Mouse (Mus musculus) heart, embryonic 16.5 days (tissue): ENCODE measurements around the gene Dnajb7. TPM values are rescaled to one million over a fixed set of nuclear protein-coding genes. Genes with fewer than 3 reads are reported as not detected.
"Not testable (repeated sequence)": the region's sequence is repeated elsewhere in the genome, so short reads cannot be mapped to it uniquely, and the experiment has no call there.

Experiments used
- ATAC-seq: fragments of 200-750 bp; cut with Nextera tagmentation; replicated peaks from 2 replicates; pipeline ENCODE4 v1.8.0; 2017; ENCODE audit warnings: moderate number of reproducible peaks; ENCODE audit not compliant: insufficient read depth, low FRiP score; ENCODE audit errors: extremely low read depth
- H3K27ac ChIP-seq: fragments of 300-500 bp; sonication (generic); 2 replicates; pipeline ENCODE4 v1.5.1; 2014; ENCODE audit warnings: mild to moderate bottlenecking, low read length, control low read depth, moderate library complexity
- H3K27me3 ChIP-seq: fragments of 300-500 bp; sonication (generic); 2 replicates; pipeline ENCODE4 v1.6.1; 2014; ENCODE audit warnings: low read length, mixed read lengths; ENCODE audit not compliant: control insufficient read depth, insufficient read depth
- H3K36me3 ChIP-seq: fragments of 300-500 bp; sonication (generic); 2 replicates; pipeline ENCODE4 v1.6.1; 2014; ENCODE audit not compliant: control insufficient read depth, insufficient read depth
- H3K4me1 ChIP-seq: fragments of 300-500 bp; sonication (generic); 2 replicates; pipeline ENCODE4 v1.6.1; 2014; ENCODE audit warnings: low read length, mixed read lengths; ENCODE audit not compliant: control insufficient read depth, insufficient read depth
- H3K4me2 ChIP-seq: fragments of 300-500 bp; sonication (generic); 2 replicates; pipeline ENCODE4 v1.6.1; 2014; ENCODE audit warnings: low read depth, mild to moderate bottlenecking, control low read depth, low read length
- H3K4me3 ChIP-seq: fragments of 300-500 bp; sonication (generic); 2 replicates; pipeline ENCODE4 v1.5.1; 2014; ENCODE audit warnings: mild to moderate bottlenecking, control low read depth, low read length
- H3K9ac ChIP-seq: fragments of 300-500 bp; sonication (generic); 2 replicates; pipeline ENCODE4 v1.6.1; 2014; ENCODE audit warnings: low read length, control low read depth
- H3K9me3 ChIP-seq: fragments of 300-500 bp; sonication (generic); replicated peaks from 2 replicates; pipeline ENCODE4 v1.6.1; 2016; ENCODE audit warnings: low read length; ENCODE audit not compliant: control insufficient read depth
- WGBS: fragments of 180-500 bp; shearing (Covaris S2); extraction: QIAGEN DNeasy Blood & Tissue Kit; methylation state at CpG from one replicate; pipeline ENCODE4 v1.1.7; 2014; 5-methylcytosine and 5-hydroxymethylcytosine counted together
- polyA plus RNA-seq: library from polyadenylated mRNA; unstranded; fragments of >200 nt; fragmentation: Nextera tagmentation; extraction: Ambion mirVana; gene quantifications from 2 replicates; pipeline ENCODE4 v1.2.1, GENCODE M21; 2015

The Dnajb7 gene
- polyA plus RNA-seq, 1 experiment from 2014 or later, result 1.7 TPM

DNA sequence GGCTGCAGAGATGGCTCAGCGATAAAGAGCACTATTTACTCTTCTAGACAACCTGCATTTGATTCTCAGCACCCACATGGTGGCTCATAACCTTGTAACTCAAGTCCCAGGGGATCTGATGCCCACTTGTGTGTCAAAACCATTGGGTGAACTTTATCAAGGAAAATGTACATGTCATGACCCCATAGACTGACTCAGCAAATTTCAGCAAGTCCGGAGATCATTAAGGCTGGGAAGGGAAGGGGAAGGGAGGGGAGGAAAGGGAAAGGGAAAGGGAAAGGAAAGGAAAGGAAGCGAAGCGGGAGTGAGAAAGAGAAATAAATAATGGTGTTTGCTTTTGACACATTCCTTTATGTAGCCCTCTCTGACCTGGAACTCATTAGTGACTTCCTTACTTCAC lies 10.0 kb upstream of the Dnajb7 start:
- 77% methylated on average over 4 of the region's 4 CpGs for WGBS
- Histone ChIP-seq H3K27me3 (no peaks in the 10 kb centered on the region), H3K27ac (no peak overlapping the region), H3K4me1 (peaks cover 4% of the 10 kb centered on the region), H3K9ac (no peak overlapping the region), H3K9me3 (no peaks in the 10 kb centered on the region), H3K4me3 (no peak overlapping the region), H3K36me3 (no peaks in the 10 kb centered on the region), H3K4me2 (no peak overlapping the region)
- ATAC-seq, result no peak

DNA sequence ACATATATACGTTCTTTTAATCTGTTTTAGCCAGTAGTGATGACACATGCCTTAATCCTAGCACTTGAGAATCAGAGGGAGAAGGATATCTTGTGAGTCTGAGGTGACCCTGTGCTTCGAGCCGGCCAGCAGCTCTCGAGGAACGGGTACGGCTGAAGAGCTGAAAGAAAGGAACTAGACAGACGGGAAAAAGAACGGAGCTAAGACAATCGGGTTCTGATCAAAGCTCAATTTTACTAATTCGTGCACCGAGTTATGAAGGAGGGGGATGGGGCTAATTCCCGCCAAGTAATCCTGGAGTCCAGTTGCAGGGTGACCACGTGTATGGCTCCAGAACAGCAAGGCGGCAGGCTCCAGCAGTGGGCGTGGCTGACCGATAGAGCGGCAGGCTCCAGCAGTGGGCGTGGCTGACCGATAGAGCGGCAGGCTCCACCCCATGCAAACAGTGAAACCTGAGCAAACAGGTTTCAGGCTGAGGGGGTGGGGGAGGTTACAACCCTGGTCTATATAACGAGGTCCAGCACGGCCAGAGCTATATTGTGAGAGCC lies 8.7 kb upstream of the Dnajb7 start:
- H3K27ac ChIP-seq, H3K4me1 ChIP-seq, H3K36me3 ChIP-seq, H3K9me3 ChIP-seq, H3K27me3 ChIP-seq: not testable (repeated sequence)
- Histone ChIP-seq H3K4me3 (peak overlapping the region; percentile 46), H3K4me2 (peak overlapping the region; percentile 75), H3K9ac (peak overlapping the region; percentile 52)
- 3% methylated on average over 22 of the region's 22 CpGs for WGBS
- ATAC-seq, result peak; percentile 83

DNA sequence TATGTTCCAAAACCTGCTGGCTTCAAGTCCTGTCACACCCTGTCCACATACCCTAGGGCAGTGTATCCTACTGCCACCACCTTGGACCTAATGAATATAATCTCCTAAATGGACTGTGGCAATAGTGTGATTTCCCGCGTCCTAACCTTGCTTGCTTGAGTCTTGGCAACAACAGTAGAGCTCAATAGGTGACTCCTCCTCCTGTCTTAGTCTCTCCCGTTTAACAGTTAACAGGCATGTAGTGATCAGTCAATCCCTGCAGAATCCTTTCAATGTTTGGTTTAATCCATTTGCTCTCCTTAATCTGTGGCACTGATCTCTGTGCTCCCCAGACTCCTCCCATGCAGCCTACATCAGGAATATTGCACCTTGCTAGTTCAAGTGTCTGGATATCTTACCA lies 3.1 kb downstream of the Dnajb7 start:
- no peaks in the 10 kb centered on the region for H3K36me3 ChIP-seq
- no peaks in the 10 kb centered on the region for H3K9me3 ChIP-seq
- no peak overlapping the region for H3K27ac ChIP-seq
- H3K27me3 ChIP-seq, result no peaks in the 10 kb centered on the region
- 90% methylated on average over 3 of the region's 3 CpGs for WGBS
- H3K4me1 ChIP-seq, result peaks cover 6% of the 10 kb centered on the region
- no peak for ATAC-seq
- H3K9ac ChIP-seq, result no peak overlapping the region
- H3K4me3 ChIP-seq, result no peak overlapping the region
- H3K4me2 ChIP-seq, result no peak overlapping the region

DNA sequence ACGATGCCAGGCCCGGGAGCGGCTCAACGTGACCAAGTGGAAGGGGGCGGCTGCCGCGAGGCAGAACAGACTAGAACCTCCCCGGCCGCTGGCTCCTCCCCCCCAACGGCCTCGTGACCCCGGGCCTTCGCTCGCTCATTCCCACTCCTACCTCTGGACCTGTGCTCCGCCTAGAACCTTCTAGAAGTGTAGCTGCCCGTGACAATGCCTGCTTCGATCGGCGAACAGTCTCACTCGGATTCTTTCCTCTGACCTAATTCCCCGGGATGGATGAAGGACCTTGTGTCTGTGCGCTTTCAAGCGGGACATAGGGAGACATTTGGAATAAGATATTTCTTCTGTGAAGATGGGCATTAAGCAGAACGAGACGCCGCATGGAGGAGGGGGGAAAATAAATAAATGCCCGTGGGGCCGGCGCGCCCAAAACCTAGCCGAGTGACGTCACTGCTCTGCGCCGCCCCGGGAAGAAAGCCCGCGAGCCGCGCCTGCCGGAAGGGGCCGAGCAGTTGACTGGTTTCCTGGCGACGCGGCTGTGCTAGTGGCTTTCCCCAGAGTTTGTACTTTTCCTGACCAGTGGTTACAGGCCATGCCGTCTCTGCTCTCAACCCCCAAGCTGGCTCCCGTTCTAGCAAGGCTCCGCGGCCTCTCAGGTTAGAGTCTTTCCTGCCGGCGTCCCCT lies 8.3 kb downstream of the Dnajb7 start, which contains the start of the genes St13 and Xpnpep3:
Gene St13, minus strand, starts transcription at position 440 of the 678 bp plus-strand sequence.
Gene Xpnpep3, plus strand, starts transcription at position 501 of the 678 bp plus-strand sequence.
- no peaks in the 10 kb centered on the region for H3K36me3 ChIP-seq
- under 1% methylated on average over 50 of the region's 50 CpGs for WGBS
- ATAC-seq, result peak; percentile 98
- peak within 1 kb of the TSS; percentile 82 for H3K4me2 ChIP-seq
- H3K27me3 ChIP-seq, result no peaks in the 10 kb centered on the region
- H3K4me1 ChIP-seq, result peaks cover 15% of the 10 kb centered on the region
- H3K27ac ChIP-seq, result peak within 1 kb of the TSS; percentile 97
- H3K4me3 ChIP-seq, result peak within 1 kb of the TSS; percentile 96
- peak within 1 kb of the TSS; percentile 96 for H3K9ac ChIP-seq
- H3K9me3 ChIP-seq, result no peaks in the 10 kb centered on the region

DNA sequence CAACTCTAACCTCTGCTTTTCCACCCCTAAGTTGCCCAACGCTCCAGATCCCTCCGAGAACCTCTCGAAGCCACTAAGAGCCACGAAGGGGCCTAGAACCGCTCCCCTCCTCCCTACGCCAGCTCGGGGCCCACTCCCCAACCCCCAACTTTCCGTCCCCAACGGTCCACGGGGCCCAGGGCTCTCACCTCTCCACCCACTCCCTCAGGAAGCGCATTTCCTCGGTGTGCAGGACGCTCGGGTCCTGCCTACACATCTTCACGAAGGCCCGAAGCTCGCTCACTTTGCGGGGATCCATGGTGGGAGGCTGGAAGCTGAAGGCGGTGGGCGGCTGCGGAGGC lies 8.8 kb downstream of the Dnajb7 start:
- H3K36me3 ChIP-seq, result no peaks in the 10 kb centered on the region
- WGBS, result under 1% methylated on average over 21 of the region's 21 CpGs

DNA sequence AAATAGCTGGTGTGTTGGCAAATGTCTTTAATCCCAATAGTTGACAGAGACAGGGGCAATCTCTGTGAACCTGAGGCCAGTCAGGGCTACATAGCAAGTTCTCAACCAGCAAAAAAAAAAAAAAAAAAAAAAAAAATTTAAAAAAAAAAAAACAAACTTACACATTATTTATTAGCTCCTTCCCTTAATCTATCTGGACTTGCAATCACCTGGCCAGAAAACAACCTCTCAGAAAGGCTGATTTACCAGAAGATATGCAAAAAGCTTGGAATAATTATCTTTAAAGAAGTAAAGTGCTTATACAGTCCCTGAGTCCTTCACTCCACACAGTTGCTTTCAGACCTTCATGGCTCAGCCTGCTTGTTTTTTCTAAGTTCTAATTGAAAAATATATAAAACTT lies 9.9 kb downstream of the Dnajb7 start:
- Histone ChIP-seq H3K4me3 (peak overlapping the region; percentile 96), H3K9ac (peak overlapping the region; percentile 96), H3K4me1 (peaks cover 15% of the 10 kb centered on the region)

More for the DNA sequence above, 8.8 kb downstream of the Dnajb7 start:
- Histone ChIP-seq H3K4me2 (peak overlapping the region; percentile 82), H3K27me3 (no peaks in the 10 kb centered on the region), H3K4me3 (peak overlapping the region; percentile 96), H3K27ac (peak overlapping the region; percentile 97), H3K4me1 (peaks cover 15% of the 10 kb centered on the region), H3K9me3 (no peaks in the 10 kb centered on the region), H3K9ac (peak overlapping the region; percentile 96)
- no peak for ATAC-seq

DNA sequence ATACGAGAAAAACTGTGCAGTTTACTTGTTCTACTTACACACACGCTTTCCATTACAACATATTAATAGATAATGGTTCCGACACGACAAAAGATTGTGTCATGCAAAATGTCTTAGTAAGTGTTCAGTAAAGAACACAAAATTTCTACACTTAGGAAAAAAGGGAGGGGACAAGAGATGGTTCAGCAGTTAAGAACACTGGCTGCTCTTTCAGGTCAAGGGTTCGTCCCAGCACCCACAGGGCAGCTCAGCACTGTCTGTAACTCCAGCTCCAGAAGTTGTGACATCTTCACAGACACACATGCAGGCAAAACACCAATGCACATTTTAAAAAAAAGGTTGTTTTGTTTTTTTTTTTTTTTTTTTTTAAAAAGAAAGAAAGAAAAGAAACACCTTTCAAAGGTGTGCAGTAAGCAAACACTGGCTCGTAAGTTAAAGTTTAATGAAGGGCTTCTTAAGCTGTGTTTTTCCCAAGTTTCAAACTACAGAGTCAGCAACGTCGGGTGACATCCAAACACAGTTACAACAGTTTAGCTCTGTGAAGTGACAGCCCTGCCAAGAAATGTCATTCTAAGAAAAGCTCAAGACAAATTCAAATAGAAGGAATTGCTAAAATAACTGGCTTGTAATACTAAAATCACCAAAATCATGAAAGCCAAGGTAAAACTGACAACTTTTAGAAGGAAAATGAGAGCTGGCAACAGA lies 13.7 kb downstream of the Dnajb7 start:
- Histone ChIP-seq H3K4me1 (peaks cover 10% of the 10 kb centered on the region), H3K27me3 (no peaks in the 10 kb centered on the region), H3K4me2 (no peak overlapping the region), H3K9me3 (no peaks in the 10 kb centered on the region), H3K9ac (no peak overlapping the region), H3K4me3 (no peak overlapping the region), H3K27ac (no peak overlapping the region), H3K36me3 (peaks cover 4% of the 10 kb centered on the region)
- 76% methylated on average over 8 of the region's 8 CpGs for WGBS
- no peak for ATAC-seq

More for the DNA sequence above, 9.9 kb downstream of the Dnajb7 start:
- peak overlapping the region; percentile 97; the same call in 1 of the 2 replicates for H3K27ac ChIP-seq
- no peak for ATAC-seq
- H3K4me2 ChIP-seq, result peak overlapping the region; percentile 82
- no peaks in the 10 kb centered on the region for H3K9me3 ChIP-seq
- H3K36me3 ChIP-seq, result no peaks in the 10 kb centered on the region
- no peaks in the 10 kb centered on the region for H3K27me3 ChIP-seq

DNA sequence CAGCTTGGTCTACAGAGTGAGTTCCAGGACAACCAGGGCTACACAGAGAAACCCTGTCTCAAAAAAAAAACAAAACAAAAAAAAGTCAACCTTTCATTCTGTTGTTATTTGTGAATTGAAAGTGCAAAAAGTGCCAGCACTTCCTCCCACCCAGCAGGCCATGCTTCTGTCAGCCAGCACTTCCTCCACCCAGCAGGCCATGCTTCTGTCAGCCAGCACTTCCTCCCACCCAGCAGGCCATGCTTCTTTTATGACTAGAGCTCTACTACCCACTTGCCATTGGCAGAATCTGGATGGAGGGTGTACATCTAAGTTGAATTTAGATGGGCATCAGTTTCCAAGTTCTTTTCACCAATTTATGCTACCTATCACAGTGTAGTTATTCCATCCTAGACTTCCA lies 15.1 kb downstream of the Dnajb7 start:
- H3K36me3 ChIP-seq, result peaks cover 12% of the 10 kb centered on the region

DNA sequence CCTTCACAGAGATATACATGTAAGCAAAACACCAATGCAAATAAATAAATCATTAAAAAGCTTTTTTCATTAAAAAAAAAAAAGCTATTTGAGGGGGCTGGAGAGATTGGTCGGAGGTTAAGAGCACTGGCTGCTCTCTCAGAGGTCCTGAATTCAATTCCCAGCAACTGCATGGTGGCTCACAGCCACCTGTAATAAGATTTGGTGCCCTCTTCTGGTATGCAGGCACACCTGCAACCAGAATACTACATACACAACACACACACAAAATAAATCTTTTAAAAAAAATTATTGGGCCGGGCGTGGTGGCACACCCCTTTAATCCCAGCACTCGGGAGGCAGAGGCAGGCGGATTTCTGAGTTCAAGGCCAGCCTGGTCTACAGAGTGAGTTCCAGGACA lies 21.8 kb downstream of the Dnajb7 start:
- no peak for ATAC-seq
- H3K36me3 ChIP-seq, result peaks cover 45% of the 10 kb centered on the region
- H3K27ac ChIP-seq, result no peak overlapping the region
- no peak overlapping the region for H3K4me2 ChIP-seq
- 95% methylated on average over 5 of the region's 5 CpGs for WGBS
- no peak overlapping the region for H3K9ac ChIP-seq
- H3K4me1 ChIP-seq, result no peaks in the 10 kb centered on the region
- no peak overlapping the region for H3K4me3 ChIP-seq
- no peaks in the 10 kb centered on the region for H3K27me3 ChIP-seq
- H3K9me3 ChIP-seq, result no peaks in the 10 kb centered on the region

More for the DNA sequence above, 15.1 kb downstream of the Dnajb7 start:
- Histone ChIP-seq H3K4me2 (no peak overlapping the region), H3K4me1 (peaks cover 4% of the 10 kb centered on the region), H3K27ac (no peak overlapping the region), H3K4me3 (no peak overlapping the region), H3K9me3 (no peaks in the 10 kb centered on the region), H3K9ac (no peak overlapping the region), H3K27me3 (no peaks in the 10 kb centered on the region)
- no peak for ATAC-seq
